Mouse (Mus musculus) erythroblast, embryonic 14.5 days (primary cell): ENCODE data around the gene Sh3kbp1. TPM values are rescaled to one million over a fixed set of nuclear protein-coding genes. Genes with fewer than 3 reads are reported as not detected.

ENCODE experiments used
- H3K27me3 ChIP-seq: 2 replicates; pipeline ENCODE4 v1.6.1; 2012; ENCODE audit warnings: inconsistent platforms; ENCODE audit not compliant: control insufficient read depth
- H3K36me3 ChIP-seq: 2 replicates; pipeline ENCODE4 v1.6.1; 2012; ENCODE audit warnings: mild to moderate bottlenecking, inconsistent platforms; ENCODE audit not compliant: control insufficient read depth
- H3K4me1 ChIP-seq: 2 replicates; pipeline ENCODE4 v1.6.1; 2012; ENCODE audit warnings: inconsistent platforms; ENCODE audit not compliant: control insufficient read depth
- H3K4me3 ChIP-seq: replicated peaks from 2 replicates; pipeline ENCODE3; 2012; ENCODE audit warnings: moderate library complexity, mild to moderate bottlenecking, inconsistent platforms
- H3K9me3 ChIP-seq: 2 replicates; pipeline ENCODE4 v1.6.1; 2012; ENCODE audit warnings: low read length, inconsistent platforms, mixed read lengths; ENCODE audit not compliant: control insufficient read depth
- GATA1 ChIP-seq: IDR thresholded peaks from 2 replicates; pipeline ENCODE4 v1.6.1; 2012; ENCODE audit warnings: low read length, inconsistent platforms, mixed read lengths
- TAL1 ChIP-seq: IDR thresholded peaks from 3 replicates; pipeline ENCODE4 v1.6.1; 2012; ENCODE audit warnings: low read length, inconsistent platforms, mixed read lengths
- polyA plus RNA-seq: library from polyadenylated mRNA; stranded (reverse); fragments of >175 nt; gene quantifications from 2 replicates; pipeline ENCODE4 v1.2.3, GENCODE M21; 2012

The Sh3kbp1 gene
- polyA plus RNA-seq, 1 experiment: 0.31 TPM

- Histone ChIP-seq H3K36me3 (no peaks in the 10 kb centered on the region), H3K4me3 (no peak overlapping the region), H3K9me3 (no peaks in the 10 kb centered on the region), H3K27me3 (no peaks in the 10 kb centered on the region), H3K4me1 (peaks cover 2% of the 10 kb centered on the region; the same call in 1 of the 2 replicates)
- TF ChIP-seq TAL1 (no peak), GATA1 (no peak)
Observed at GRCm38 (mm10) chrX:159697030-159697454, 70.0 kb downstream of the Sh3kbp1 start.

DNA sequence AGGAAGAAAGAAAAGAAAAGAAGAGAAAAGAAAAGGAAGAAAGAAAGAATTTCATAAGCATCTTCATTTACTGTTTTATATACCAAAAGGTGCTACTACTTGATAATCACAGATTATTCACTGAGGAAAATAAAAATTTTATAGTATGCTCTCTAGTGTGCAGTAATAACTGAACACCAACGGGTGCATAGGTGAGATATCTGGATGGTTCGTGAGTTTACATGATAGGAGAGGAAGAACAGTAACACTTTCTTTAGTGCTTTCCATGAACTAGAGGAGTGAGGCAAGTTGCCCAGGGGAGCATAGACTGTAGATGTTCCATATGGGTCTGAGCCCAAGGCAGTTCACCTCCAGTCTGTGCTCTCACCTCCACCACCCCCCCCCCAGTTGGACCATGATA, 75.8 kb downstream of the Sh3kbp1 start:
- H3K27me3 ChIP-seq: no peaks in the 10 kb centered on the region
- H3K9me3 ChIP-seq: no peaks in the 10 kb centered on the region
- no peaks in the 10 kb centered on the region for H3K36me3 ChIP-seq
- no peak overlapping the region for H3K4me3 ChIP-seq
- no peak for TF ChIP-seq TAL1
- TF ChIP-seq GATA1: no peak
- H3K4me1 ChIP-seq: no peaks in the 10 kb centered on the region

DNA sequence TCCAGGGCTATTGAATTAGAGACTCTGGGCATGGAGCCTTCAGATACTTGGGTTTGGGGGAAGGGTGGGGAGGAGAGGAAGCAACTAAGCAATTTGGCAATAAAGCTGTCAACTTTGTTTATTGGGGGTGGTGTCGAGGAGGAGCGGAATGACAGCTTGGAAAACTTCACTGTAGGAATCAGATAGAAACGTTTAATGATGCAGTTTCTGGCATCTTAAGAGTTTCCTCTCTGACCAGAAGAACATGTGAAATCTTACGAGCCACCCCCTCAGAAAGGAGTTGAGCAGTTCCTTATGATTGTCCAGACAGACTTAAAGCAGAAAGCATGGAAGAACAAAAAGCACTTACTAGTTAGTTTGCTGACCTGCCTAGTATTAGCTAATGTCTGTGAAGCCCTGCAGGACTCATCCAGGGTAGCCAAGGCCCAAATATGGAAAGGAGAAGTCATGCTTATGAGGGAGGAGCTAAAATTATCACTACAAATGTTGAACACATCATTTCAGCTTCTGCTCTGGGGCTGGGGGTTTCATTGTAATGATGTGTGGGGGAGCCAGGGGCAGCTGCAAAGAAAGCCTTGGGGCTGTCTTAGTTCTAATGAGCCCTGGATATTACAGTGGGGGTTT, 77.4 kb downstream of the Sh3kbp1 start:
- no peak overlapping the region for H3K4me3 ChIP-seq
- no peaks in the 10 kb centered on the region for H3K4me1 ChIP-seq
- no peaks in the 10 kb centered on the region for H3K9me3 ChIP-seq
- TF ChIP-seq GATA1: no peak
- no peak for TF ChIP-seq TAL1
- no peaks in the 10 kb centered on the region for H3K36me3 ChIP-seq
- no peaks in the 10 kb centered on the region for H3K27me3 ChIP-seq

DNA sequence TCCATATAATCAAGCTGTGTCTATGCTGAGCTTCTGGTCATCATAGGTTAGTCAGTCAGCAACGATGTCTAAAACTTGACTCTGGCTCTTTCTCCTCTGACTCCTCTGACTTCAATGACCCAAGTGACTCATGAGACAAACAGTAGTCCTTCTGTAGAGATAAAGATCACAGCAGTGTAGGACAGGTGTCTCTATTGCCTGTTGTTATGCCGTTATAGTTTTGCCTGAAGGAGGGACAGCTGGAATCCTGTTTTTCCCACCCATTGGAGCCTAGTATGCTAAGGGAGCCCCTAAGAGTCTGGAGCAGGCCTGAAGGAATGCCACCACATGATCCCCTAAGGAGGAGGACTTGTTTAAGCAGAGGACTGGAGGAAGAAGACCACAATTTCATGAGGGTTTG, 78.3 kb downstream of the Sh3kbp1 start:
- TF ChIP-seq GATA1 (no peak), TAL1 (no peak)
- Histone ChIP-seq H3K36me3 (no peaks in the 10 kb centered on the region), H3K9me3 (no peaks in the 10 kb centered on the region), H3K4me1 (peaks cover 2% of the 10 kb centered on the region), H3K4me3 (no peak overlapping the region), H3K27me3 (no peaks in the 10 kb centered on the region)

GRCm38 (mm10) chrX:159708076-159708830, 81.2 kb downstream of the Sh3kbp1 start:
- H3K9me3 ChIP-seq: no peaks in the 10 kb centered on the region
- no peaks in the 10 kb centered on the region for H3K36me3 ChIP-seq
- H3K27me3 ChIP-seq: no peaks in the 10 kb centered on the region
- no peak for TF ChIP-seq GATA1
- no peak for TF ChIP-seq TAL1
- H3K4me1 ChIP-seq: peaks cover 4% of the 10 kb centered on the region
- H3K4me3 ChIP-seq: no peak overlapping the region

DNA sequence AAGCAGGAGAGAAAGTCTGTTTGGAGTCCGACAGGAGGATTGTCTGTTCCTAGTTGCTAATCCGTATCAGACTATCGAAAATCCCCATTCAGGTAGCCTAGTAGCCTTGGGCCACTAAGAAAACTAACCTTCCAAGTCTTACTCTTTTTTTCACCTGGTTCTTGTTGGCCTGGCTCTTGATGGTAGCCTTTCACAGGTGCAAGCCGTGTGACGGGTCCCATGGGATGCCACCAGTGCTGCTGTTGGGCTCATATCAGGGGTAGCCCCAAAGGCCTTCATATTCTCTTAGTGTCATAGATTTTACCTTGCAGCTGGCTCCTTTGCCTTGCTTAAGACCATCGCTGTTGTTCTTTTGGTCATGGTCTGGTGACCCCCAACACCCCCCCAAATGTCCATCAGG, 82.2 kb downstream of the Sh3kbp1 start:
- Histone ChIP-seq H3K36me3 (no peaks in the 10 kb centered on the region), H3K9me3 (no peaks in the 10 kb centered on the region), H3K4me1 (peaks cover 4% of the 10 kb centered on the region), H3K27me3 (no peaks in the 10 kb centered on the region), H3K4me3 (no peak overlapping the region)
- no peak for TF ChIP-seq GATA1
- no peak for TF ChIP-seq TAL1

GRCm38 (mm10) chrX:159711070-159712029, 84.3 kb downstream of the Sh3kbp1 start:
- H3K4me1 ChIP-seq: peaks cover 4% of the 10 kb centered on the region
- H3K9me3 ChIP-seq: no peaks in the 10 kb centered on the region
- no peak overlapping the region for H3K4me3 ChIP-seq
- TF ChIP-seq TAL1: no peak
- TF ChIP-seq GATA1: no peak
- no peaks in the 10 kb centered on the region for H3K36me3 ChIP-seq
- H3K27me3 ChIP-seq: no peaks in the 10 kb centered on the region

DNA sequence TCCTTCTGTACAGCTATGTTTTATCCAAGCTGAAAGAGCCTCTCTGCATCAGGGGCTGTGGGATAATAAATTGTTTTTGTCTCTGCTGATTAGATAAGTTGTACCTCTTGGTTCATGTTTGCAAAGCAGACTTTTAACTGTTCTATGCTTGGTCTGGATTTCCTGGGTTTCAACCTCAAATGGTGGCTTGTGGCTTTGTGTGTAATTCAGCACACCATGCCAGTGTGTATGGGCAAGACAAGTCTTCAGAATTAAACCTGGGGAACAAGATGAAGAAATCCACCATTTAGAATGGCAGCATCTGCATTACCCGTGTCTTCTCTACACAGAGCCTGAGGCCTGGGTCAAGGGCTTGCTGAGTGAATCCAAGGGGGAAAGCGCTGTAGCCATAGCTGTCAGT, 86.1 kb downstream of the Sh3kbp1 start:
- H3K4me3 ChIP-seq: no peak overlapping the region
- no peaks in the 10 kb centered on the region for H3K27me3 ChIP-seq
- peaks cover 4% of the 10 kb centered on the region for H3K4me1 ChIP-seq
- no peaks in the 10 kb centered on the region for H3K36me3 ChIP-seq
- H3K9me3 ChIP-seq: no peaks in the 10 kb centered on the region
- TF ChIP-seq TAL1 (no peak), GATA1 (no peak)

DNA sequence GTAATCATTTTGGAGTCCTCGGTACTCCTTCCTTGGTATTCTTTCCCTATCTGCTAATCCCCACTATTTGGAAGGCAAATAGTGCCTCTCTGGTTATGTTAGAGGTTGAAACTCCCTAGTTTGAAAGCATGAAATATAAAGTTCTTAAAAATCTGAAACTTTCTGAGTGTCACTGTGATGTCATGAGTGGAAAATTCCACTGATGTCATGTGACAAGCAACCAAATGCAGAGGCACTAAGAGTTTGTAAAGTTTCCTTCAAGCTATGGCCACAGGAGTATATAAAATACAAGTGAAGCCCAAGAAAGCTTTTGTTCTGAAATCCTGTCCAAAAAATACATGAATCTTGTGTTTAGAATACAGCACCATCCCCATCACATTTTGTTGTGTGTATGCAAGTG, 94.3 kb downstream of the Sh3kbp1 start:
- no peaks in the 10 kb centered on the region for H3K27me3 ChIP-seq

More for the DNA sequence above, 94.3 kb downstream of the Sh3kbp1 start:
- Histone ChIP-seq H3K4me1 (no peaks in the 10 kb centered on the region), H3K36me3 (no peaks in the 10 kb centered on the region), H3K4me3 (no peak overlapping the region), H3K9me3 (no peaks in the 10 kb centered on the region)
- no peak for TF ChIP-seq GATA1
- no peak for TF ChIP-seq TAL1
